Mouse (Mus musculus): ENCODE measurements around the gene Ablim1. TPM values are rescaled to one million over a fixed set of nuclear protein-coding genes. Genes with fewer than 3 reads are reported as not detected.

Gene Ablim1
- polyA plus RNA-seq, 1 experiment from 2014 or later = 6.1 TPM

- H3K9ac ChIP-seq = no peak overlapping the region
- no peak for ATAC-seq
- WGBS (ENCODE audit: insufficient replicate concordance) = 48% methylated on average over 8 of the region's 8 CpGs
These were observed 286.2 kb downstream of the Ablim1 start for GRCm38 (mm10) chr19:57028327-57029179.

GRCm38 (mm10) chr19:57026501-57026900 is 288.2 kb downstream of the Ablim1 start:
- H3K9me3 ChIP-seq (replicated peaks) = no peaks in the 10 kb centered on the region; the same call in 1 of the 2 replicates
- no peak overlapping the region for H3K4me2 ChIP-seq
- H3K36me3 ChIP-seq = no peaks in the 10 kb centered on the region
- no peaks in the 10 kb centered on the region for H3K27me3 ChIP-seq (replicated peaks)
- ATAC-seq = no peak
- H3K27ac ChIP-seq = no peak overlapping the region
- H3K9ac ChIP-seq = no peak overlapping the region
- H3K4me3 ChIP-seq = no peak overlapping the region
- WGBS (ENCODE audit: insufficient replicate concordance) = 53% methylated on average over 4 of the region's 4 CpGs
- H3K4me1 ChIP-seq = 0 out of 2 replicates have a peak, but pooled peaks cover 5% of the 10 kb centered on the region

More at GRCm38 (mm10) chr19:57028327-57029179, 286.2 kb downstream of the Ablim1 start:
- Histone ChIP-seq H3K4me3 (no peak overlapping the region), H3K4me2 (no peak overlapping the region), H3K36me3 (no peaks in the 10 kb centered on the region), H3K27ac (no peak overlapping the region), H3K27me3 (replicated peaks) (no peaks in the 10 kb centered on the region), H3K9me3 (replicated peaks) (no peaks in the 10 kb centered on the region; the same call in 1 of the 2 replicates), H3K4me1 (0 out of 2 replicates have a peak, but pooled peaks cover 5% of the 10 kb centered on the region)

GRCm38 (mm10) chr19:57017785-57018179 is 296.9 kb downstream of the Ablim1 start:
- Histone ChIP-seq H3K4me1 (peaks cover 9% of the 10 kb centered on the region; the same call in 1 of the 2 replicates), H3K4me2 (no peak overlapping the region), H3K9ac (no peak overlapping the region), H3K27me3 (replicated peaks) (peaks cover 28% of the 10 kb centered on the region), H3K36me3 (no peaks in the 10 kb centered on the region), H3K9me3 (replicated peaks) (no peaks in the 10 kb centered on the region), H3K27ac (no peak overlapping the region), H3K4me3 (no peak overlapping the region)
- ATAC-seq = no peak
- WGBS (ENCODE audit: insufficient replicate concordance) = 67% methylated on average over 8 of the region's 8 CpGs

- WGBS (ENCODE audit: insufficient replicate concordance) = 23% methylated on average over 15 of the region's 15 CpGs
- no peak for ATAC-seq
- H3K4me1 ChIP-seq = peaks cover 9% of the 10 kb centered on the region; the same call in 1 of the 2 replicates
- H3K9ac ChIP-seq = no peak overlapping the region
- peaks cover 28% of the 10 kb centered on the region for H3K27me3 ChIP-seq (replicated peaks)
- no peak overlapping the region for H3K27ac ChIP-seq
- H3K4me3 ChIP-seq = no peak overlapping the region
- no peaks in the 10 kb centered on the region for H3K9me3 ChIP-seq (replicated peaks)
- no peak overlapping the region for H3K4me2 ChIP-seq
- no peaks in the 10 kb centered on the region for H3K36me3 ChIP-seq
These were observed 297.5 kb downstream of the Ablim1 start for GRCm38 (mm10) chr19:57016995-57017784.

GRCm38 (mm10) chr19:57014808-57015207 is 299.9 kb downstream of the Ablim1 start:
- Histone ChIP-seq H3K9me3 (replicated peaks) (no peaks in the 10 kb centered on the region), H3K9ac (no peak overlapping the region), H3K27me3 (replicated peaks) (peaks cover 33% of the 10 kb centered on the region), H3K4me2 (no peak overlapping the region), H3K27ac (no peak overlapping the region), H3K4me3 (no peak overlapping the region), H3K36me3 (no peaks in the 10 kb centered on the region), H3K4me1 (peaks cover 9% of the 10 kb centered on the region; the same call in 1 of the 2 replicates)
- 60% methylated on average over 3 of the region's 3 CpGs for WGBS (ENCODE audit: insufficient replicate concordance)
- no peak for ATAC-seq

GRCm38 (mm10) chr19:57013271-57013677 is 301.4 kb downstream of the Ablim1 start:
- Histone ChIP-seq H3K4me3 (no peak overlapping the region), H3K36me3 (no peaks in the 10 kb centered on the region), H3K4me1 (peaks cover 9% of the 10 kb centered on the region; the same call in 1 of the 2 replicates), H3K27me3 (replicated peaks) (peaks cover 48% of the 10 kb centered on the region), H3K27ac (no peak overlapping the region), H3K9ac (no peak overlapping the region), H3K9me3 (replicated peaks) (no peaks in the 10 kb centered on the region), H3K4me2 (no peak overlapping the region)
- 52% methylated on average over 6 of the region's 6 CpGs for WGBS (ENCODE audit: insufficient replicate concordance)
- no peak for ATAC-seq

GRCm38 (mm10) chr19:57012068-57012467 is 302.7 kb downstream of the Ablim1 start:
- ATAC-seq = no peak
- Histone ChIP-seq H3K36me3 (no peaks in the 10 kb centered on the region), H3K4me2 (no peak overlapping the region), H3K4me3 (no peak overlapping the region), H3K27ac (no peak overlapping the region), H3K9me3 (replicated peaks) (no peaks in the 10 kb centered on the region), H3K27me3 (replicated peaks) (peaks cover 52% of the 10 kb centered on the region), H3K4me1 (peaks cover 15% of the 10 kb centered on the region; the same call in 1 of the 2 replicates), H3K9ac (no peak overlapping the region)
- 32% methylated on average over 3 of the region's 3 CpGs for WGBS (ENCODE audit: insufficient replicate concordance)

GRCm38 (mm10) chr19:57010064-57010463 is 304.7 kb downstream of the Ablim1 start:
- peaks cover 9% of the 10 kb centered on the region; the same call in 1 of the 2 replicates for H3K4me1 ChIP-seq
- peaks cover 55% of the 10 kb centered on the region for H3K27me3 ChIP-seq (replicated peaks)
- no peaks in the 10 kb centered on the region for H3K9me3 ChIP-seq (replicated peaks)
- WGBS (ENCODE audit: insufficient replicate concordance) = 30% methylated on average over 4 of the region's 4 CpGs
- no peak overlapping the region for H3K27ac ChIP-seq
- no peaks in the 10 kb centered on the region for H3K36me3 ChIP-seq
- no peak overlapping the region for H3K4me2 ChIP-seq
- no peak for ATAC-seq
- H3K4me3 ChIP-seq = no peak overlapping the region
- H3K9ac ChIP-seq = no peak overlapping the region

GRCm38 (mm10) chr19:57009653-57010052 is 305.1 kb downstream of the Ablim1 start:
- H3K4me2 ChIP-seq = no peak overlapping the region
- no peaks in the 10 kb centered on the region for H3K36me3 ChIP-seq
- H3K9ac ChIP-seq = no peak overlapping the region
- H3K27me3 ChIP-seq (replicated peaks) = peaks cover 55% of the 10 kb centered on the region
- H3K27ac ChIP-seq = no peak overlapping the region
- H3K4me3 ChIP-seq = no peak overlapping the region
- no peak for ATAC-seq
- no peaks in the 10 kb centered on the region for H3K9me3 ChIP-seq (replicated peaks)
- H3K4me1 ChIP-seq = peaks cover 9% of the 10 kb centered on the region; the same call in 1 of the 2 replicates
- WGBS (ENCODE audit: insufficient replicate concordance) = 62% methylated on average over 4 of the region's 4 CpGs

- Histone ChIP-seq H3K27ac (no peak within 1 kb of the TSS), H3K9ac (no peak within 1 kb of the TSS; the same call in 1 of the 2 replicates), H3K36me3 (no peaks in the 10 kb centered on the region), H3K4me1 (peaks cover 9% of the 10 kb centered on the region; the same call in 1 of the 2 replicates), H3K4me2 (peak within 1 kb of the TSS; percentile 62), H3K27me3 (replicated peaks) (peaks cover 62% of the 10 kb centered on the region), H3K4me3 (peak within 1 kb of the TSS; percentile 47), H3K9me3 (replicated peaks) (no peaks in the 10 kb centered on the region)
- 4% methylated on average over 68 of the region's 68 CpGs for WGBS (ENCODE audit: insufficient replicate concordance)
- ATAC-seq = 0 out of 2 replicates have a peak, but pooled peaks have one; percentile 24
These were observed 306.7 kb downstream of the Ablim1 start, which contains the start of gene Afap1l2 for GRCm38 (mm10) chr19:57007781-57008710. TSS of gene Afap1l2 (minus strand) at chr19:57008228.

GRCm38 (mm10) chr19:57007291-57007690 is 307.4 kb downstream of the Ablim1 start:
- WGBS (ENCODE audit: insufficient replicate concordance) = 69% methylated on average over 16 of the region's 16 CpGs
- ATAC-seq = no peak
- H3K4me3 ChIP-seq = no peak overlapping the region
- H3K4me2 ChIP-seq = peak overlapping the region; percentile 62
- no peaks in the 10 kb centered on the region for H3K9me3 ChIP-seq (replicated peaks)
- H3K36me3 ChIP-seq = no peaks in the 10 kb centered on the region
- no peak overlapping the region for H3K27ac ChIP-seq
- H3K27me3 ChIP-seq (replicated peaks) = peaks cover 64% of the 10 kb centered on the region
- H3K9ac ChIP-seq = no peak overlapping the region
- H3K4me1 ChIP-seq = peaks cover 9% of the 10 kb centered on the region; the same call in 1 of the 2 replicates

All from liver, embryonic 12.5 days (tissue).